Mouse (Mus musculus) myocyte (in vitro differentiated cells): ENCODE measurements around the gene Zfp976.
"Not testable (repeated sequence)": the region's sequence is repeated elsewhere in the genome, so short reads cannot be mapped to it uniquely, and the experiment has no call there.

Experiments
- E2F4 ChIP-seq: IDR thresholded peaks from one replicate; pipeline ENCODE4 v1.6.1; 2011; ENCODE audit warnings: mild to moderate bottlenecking, control low read depth, moderate library complexity; ENCODE audit not compliant: insufficient read depth
- MAX ChIP-seq: IDR thresholded peaks from one replicate; pipeline ENCODE4 v1.6.1; 2011; ENCODE audit warnings: low read depth, mild to moderate bottlenecking, control low read depth
- POLR2AphosphoS2 ChIP-seq: IDR thresholded peaks from one replicate; pipeline ENCODE4 v1.6.1; 2011; ENCODE audit warnings: low read depth, control low read depth; ENCODE audit not compliant: insufficient read length

- TF ChIP-seq MAX, POLR2AphosphoS2, E2F4: not testable (repeated sequence)
Observed at GRCm38 (mm10) chr7:42679646-42680045, 37.3 kb upstream of the Zfp976 start.
